Mouse (Mus musculus): ENCODE results near the gene Osbpl10.

The Osbpl10 gene

GRCm38 (mm10) chr9:115075191-115075590 lies 96.8 kb downstream of the Osbpl10 start:
- intact Hi-C loops (cut with DNase I), result no loop called here

- intact Hi-C loops (cut with DNase I), result loop anchor here (5.0 kb wide), 2 partner anchors 174 to 614 kb away; no protein-coding TSS in a partner anchor
Observed at GRCm38 (mm10) chr9:115088295-115088993, 110.1 kb downstream of the Osbpl10 start.

- intact Hi-C loops (cut with DNase I), result loop anchor here (5.0 kb wide), 2 partner anchors 173 to 613 kb away; no protein-coding TSS in a partner anchor
Observed at GRCm38 (mm10) chr9:115089644-115090043, 111.3 kb downstream of the Osbpl10 start.

- intact Hi-C loops (cut with DNase I), result no loop called here
Observed at GRCm38 (mm10) chr9:115096481-115096880, 118.1 kb downstream of the Osbpl10 start.

- intact Hi-C loops (cut with DNase I), result no loop called here
Observed at GRCm38 (mm10) chr9:115097340-115097739, 119.0 kb downstream of the Osbpl10 start.

- intact Hi-C loops (cut with DNase I), result no loop called here
Observed at GRCm38 (mm10) chr9:115100181-115100915, 122.0 kb downstream of the Osbpl10 start.

GRCm38 (mm10) chr9:115107430-115107829 lies 129.1 kb downstream of the Osbpl10 start:
- intact Hi-C loops (cut with DNase I), result no loop called here

- intact Hi-C loops (cut with DNase I), result no loop called here
Observed at GRCm38 (mm10) chr9:115110655-115111054, 132.3 kb downstream of the Osbpl10 start.

- intact Hi-C loops (cut with DNase I), result no loop called here
Observed at GRCm38 (mm10) chr9:115117314-115117713, 138.9 kb downstream of the Osbpl10 start.

- intact Hi-C loops (cut with DNase I), result no loop called here
Observed at GRCm38 (mm10) chr9:115120276-115120675, 141.9 kb downstream of the Osbpl10 start.

- intact Hi-C loops (cut with DNase I), result no loop called here
Observed at GRCm38 (mm10) chr9:115120678-115121224, 142.4 kb downstream of the Osbpl10 start.

GRCm38 (mm10) chr9:115127342-115127741 lies 149.0 kb downstream of the Osbpl10 start:
- intact Hi-C loops (cut with DNase I), result no loop called here

GRCm38 (mm10) chr9:115133926-115134325 lies 155.6 kb downstream of the Osbpl10 start:
- intact Hi-C loops (cut with DNase I), result no loop called here

- intact Hi-C loops (cut with DNase I), result no loop called here
Observed at GRCm38 (mm10) chr9:115134736-115135135, 156.4 kb downstream of the Osbpl10 start.

- intact Hi-C loops (cut with DNase I), result no loop called here
Observed at GRCm38 (mm10) chr9:115135352-115135751, 157.0 kb downstream of the Osbpl10 start.

GRCm38 (mm10) chr9:115137858-115138257 lies 159.5 kb downstream of the Osbpl10 start:
- intact Hi-C loops (cut with DNase I), result no loop called here

GRCm38 (mm10) chr9:115139597-115140332 lies 161.4 kb downstream of the Osbpl10 start:
- intact Hi-C loops (cut with DNase I), result no loop called here

GRCm38 (mm10) chr9:115147141-115147540 lies 168.8 kb downstream of the Osbpl10 start:
- intact Hi-C loops (cut with DNase I), result no loop called here

- intact Hi-C loops (cut with DNase I), result no loop called here
Observed at GRCm38 (mm10) chr9:115147586-115148355, 169.4 kb downstream of the Osbpl10 start.

GRCm38 (mm10) chr9:115149011-115149756 lies 170.8 kb downstream of the Osbpl10 start:
- intact Hi-C loops (cut with DNase I), result no loop called here
